Mouse (Mus musculus) myocyte (in vitro differentiated cells): Measurements from ENCODE around the gene Ctbp2.

ENCODE experiments used
- CEBPB ChIP-seq: IDR thresholded peaks from 2 replicates; pipeline ENCODE4 v1.6.1; 2011; ENCODE audit warnings: mild to moderate bottlenecking, moderate library complexity; ENCODE audit not compliant: poor library complexity, insufficient read depth, severe bottlenecking
- MAX ChIP-seq: IDR thresholded peaks from one replicate; pipeline ENCODE4 v1.6.1; 2011; ENCODE audit warnings: low read depth, mild to moderate bottlenecking, control low read depth
- MYOD1 ChIP-seq, 3 experiments: IDR thresholded peaks; one replicate each; pipeline ENCODE4 v1.6.1; 2011; ENCODE audit warnings: control low read depth in 2 of 3, low read depth in 2 of 3, mild to moderate bottlenecking in 2 of 3, moderate library complexity in 1 of 3; ENCODE audit not compliant: insufficient read length in 2 of 3, control insufficient read depth in 1 of 3
- POLR2A ChIP-seq: IDR thresholded peaks from one replicate; pipeline ENCODE4 v1.6.1; 2011; ENCODE audit warnings: low read depth, mild to moderate bottlenecking, control low read depth, moderate library complexity; ENCODE audit not compliant: insufficient read length
- POLR2AphosphoS2 ChIP-seq: IDR thresholded peaks from one replicate; pipeline ENCODE4 v1.6.1; 2011; ENCODE audit warnings: low read depth, control low read depth; ENCODE audit not compliant: insufficient read length
- REST ChIP-seq: IDR thresholded peaks from one replicate; pipeline ENCODE4 v1.6.1; 2011; ENCODE audit warnings: mild to moderate bottlenecking, control low read depth, moderate library complexity; ENCODE audit not compliant: insufficient read depth, insufficient read length
- TCF12 ChIP-seq: IDR thresholded peaks from one replicate; pipeline ENCODE4 v1.6.1; 2011; ENCODE audit warnings: mild to moderate bottlenecking, control low read depth; ENCODE audit not compliant: poor library complexity, insufficient read depth, severe bottlenecking

- no peak for TF ChIP-seq POLR2A
- TF ChIP-seq MAX = no peak
- TF ChIP-seq MYOD1 (IDR thresholded peaks at IDR 0.05; ENCODE audit: control insufficient read depth in 1 of 3, insufficient read length in 2 of 3, low read depth in 2 of 3) = no peak
- no peak for TF ChIP-seq CEBPB
- no peak for TF ChIP-seq TCF12
- TF ChIP-seq REST = no peak
- TF ChIP-seq POLR2AphosphoS2 = no peak
These were observed 116.8 kb downstream of the Ctbp2 start for GRCm38 (mm10) chr7:133007343-133007742.
